Mouse (Mus musculus): ENCODE measurements at regions not wholly inside any gene's neighbourhood (a gene's known extent, or its start where the extent isn't known, plus 50 kb on each side); places are given as distances from the start of the nearest gene placed in this dataset.
A peak's percentile ranks its signal among the peaks of the same experiment; 100 is the strongest.
"Not testable (repeated sequence)": the region's sequence is repeated elsewhere in the genome, so short reads cannot be mapped to it uniquely, and the experiment has no call there.

GRCm38 (mm10) chr13:61957197-61957596 is 172.5 kb upstream of the Zfp808 start:
- DNase-seq (ENCODE audit: low spot score in 2 of 2): not testable (repeated sequence)

- DNase-seq (ENCODE audit: low spot score in 2 of 2): not testable (repeated sequence)
Observed at GRCm38 (mm10) chr13:61978856-61979255, 150.8 kb upstream of the Zfp808 start.

GRCm38 (mm10) chr13:61996519-61996918 is 133.2 kb upstream of the Zfp808 start:
- DNase-seq (ENCODE audit: low spot score in 2 of 2): not testable (repeated sequence)

GRCm38 (mm10) chr13:61998803-61999202 is 130.9 kb upstream of the Zfp808 start:
- peak; percentile 17 to 59 for DNase-seq (ENCODE audit: low spot score in 2 of 2)

GRCm38 (mm10) chr13:62007321-62007720 is 122.4 kb upstream of the Zfp808 start:
- peak; percentile 18 to 66 for DNase-seq (ENCODE audit: low spot score in 2 of 2)

GRCm38 (mm10) chr13:62015424-62016167 is 114.1 kb upstream of the Zfp808 start:
- peak in 1 of 2 experiments; percentile 15 for DNase-seq (ENCODE audit: low spot score in 2 of 2)

- not testable (repeated sequence) for DNase-seq (ENCODE audit: low spot score in 2 of 2)
Observed at GRCm38 (mm10) chr13:62016168-62016502, 113.6 kb upstream of the Zfp808 start.

- DNase-seq (ENCODE audit: low spot score in 2 of 2): not testable (repeated sequence)
Observed at GRCm38 (mm10) chr13:62037646-62038045, 92.0 kb upstream of the Zfp808 start.

GRCm38 (mm10) chr13:62077951-62078671 is 51.6 kb upstream of the Zfp808 start:
- DNase-seq (ENCODE audit: low spot score in 2 of 2): not testable (repeated sequence)

- DNase-seq (ENCODE audit: low spot score in 2 of 2): not testable (repeated sequence)
Observed at GRCm38 (mm10) chr13:62078893-62079292, 50.8 kb upstream of the Zfp808 start.
